Mouse (Mus musculus) hindlimb bud, embryonic 11.5 days (tissue): ENCODE measurements around the gene Dscaml1.
A peak's percentile ranks its signal among the peaks of the same experiment; 100 is the strongest.

ENCODE experiments used
- DNase-seq: peaks from one replicate; pipeline ENCODE4 v3.0.0-alpha.2; 2012; ENCODE audit warnings: low read depth, low spot score; ENCODE audit errors: extremely low spot score

The Dscaml1 gene

DNA sequence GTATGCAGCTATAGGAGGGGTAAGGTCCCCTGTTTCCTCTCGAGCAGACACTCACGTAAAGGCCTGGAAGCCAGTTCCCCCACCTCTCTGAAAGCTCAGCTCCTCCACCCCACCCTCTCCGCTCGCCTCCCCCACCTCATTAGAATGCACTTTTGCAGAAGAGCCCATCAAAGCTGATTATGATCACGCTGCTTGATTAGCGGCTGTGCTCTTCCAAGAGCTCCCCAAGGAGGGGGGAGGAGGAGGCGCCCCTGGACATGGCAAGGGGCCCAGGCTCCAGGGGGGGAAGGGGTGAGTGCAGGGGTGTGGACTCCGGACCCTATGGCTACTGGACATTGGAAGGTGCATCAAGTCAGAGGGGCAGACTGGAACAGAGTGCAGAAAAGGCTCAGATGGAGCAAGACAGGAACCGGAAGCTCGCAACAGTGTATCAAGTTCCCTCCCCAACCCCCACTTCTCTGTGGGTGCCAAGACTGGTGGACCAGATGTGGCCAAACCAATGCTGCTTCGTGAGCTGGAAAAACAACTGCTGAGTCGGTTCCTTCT lies 250.9 kb downstream of the Dscaml1 start:
- DNase-seq = no peak

DNA sequence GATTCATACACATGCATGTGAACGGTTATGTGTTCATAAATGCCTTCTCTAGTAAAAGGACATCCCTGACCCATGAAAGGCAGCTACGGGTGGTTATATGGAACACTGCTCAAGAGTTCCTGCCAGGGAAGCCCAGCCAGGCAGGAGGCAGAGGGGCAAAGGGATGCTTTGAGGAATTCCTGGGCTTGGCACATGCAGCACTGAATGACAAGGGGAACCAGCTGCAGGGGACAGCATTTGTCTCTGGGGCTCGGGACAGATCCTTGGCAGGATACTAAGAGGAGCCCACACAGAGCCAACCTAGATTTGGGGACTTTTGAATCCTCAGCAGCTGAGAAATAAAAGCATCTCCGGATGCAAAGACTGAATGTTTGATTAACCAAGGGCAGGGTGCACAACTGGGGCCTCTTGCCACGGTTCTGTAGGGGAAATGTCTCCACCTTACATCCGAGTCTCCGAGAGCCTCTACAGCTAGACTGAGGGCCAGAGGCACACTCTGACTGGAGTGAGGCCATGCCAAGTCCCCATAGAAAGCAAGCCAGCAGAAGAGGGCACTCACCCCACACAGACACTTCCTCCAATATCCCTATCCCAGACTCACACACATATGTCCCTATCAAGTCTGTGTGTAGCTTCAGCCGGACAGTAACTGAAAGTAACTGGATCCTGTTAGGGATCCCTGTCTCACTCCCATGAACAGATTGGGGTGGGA lies 251.7 kb downstream of the Dscaml1 start:
- no peak for DNase-seq

DNA sequence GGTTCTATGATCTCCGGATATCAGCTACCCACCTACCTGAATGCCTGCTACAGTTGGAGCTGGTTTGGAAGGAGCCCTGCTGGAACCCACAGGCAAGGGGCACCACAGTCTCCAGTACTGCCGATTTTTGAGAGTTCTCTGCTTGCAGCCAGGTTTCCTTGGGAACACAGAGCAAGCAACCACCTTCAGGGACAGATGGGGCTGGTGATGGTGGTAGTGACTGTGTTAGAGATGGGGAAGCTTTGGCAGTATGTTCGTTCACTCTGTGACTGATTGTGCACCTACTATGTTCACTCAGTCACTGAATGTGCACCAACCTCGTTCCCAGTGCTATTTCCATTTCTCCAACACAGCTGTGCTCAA lies 252.2 kb downstream of the Dscaml1 start:
- no peak for DNase-seq

DNA sequence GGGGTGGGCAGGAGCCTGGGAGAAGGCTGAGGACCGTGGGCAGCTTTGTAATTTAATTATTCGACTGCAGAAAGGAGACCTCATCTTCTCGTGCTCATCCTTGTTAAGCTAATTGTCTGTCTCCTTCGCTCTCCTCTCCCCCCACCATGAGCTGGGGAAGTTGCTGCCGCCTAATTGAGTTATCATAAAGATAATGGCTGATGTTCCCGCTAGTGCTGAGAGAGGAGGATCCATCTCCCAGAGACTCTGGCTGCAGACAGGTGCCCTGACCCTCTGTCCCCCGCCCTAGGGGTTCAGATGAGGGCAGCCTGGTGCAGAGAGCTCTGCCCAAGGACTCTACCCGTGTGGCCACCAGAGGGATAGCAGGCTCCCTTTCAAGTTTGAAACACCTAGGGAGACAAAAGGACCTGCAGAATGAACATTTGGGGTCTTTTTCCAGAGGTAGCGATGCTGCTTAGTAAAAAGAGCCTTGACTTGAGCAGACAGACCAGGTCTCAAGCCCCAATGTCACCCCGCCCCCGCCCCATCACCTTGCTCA lies 256.1 kb downstream of the Dscaml1 start:
- no peak for DNase-seq

DNA sequence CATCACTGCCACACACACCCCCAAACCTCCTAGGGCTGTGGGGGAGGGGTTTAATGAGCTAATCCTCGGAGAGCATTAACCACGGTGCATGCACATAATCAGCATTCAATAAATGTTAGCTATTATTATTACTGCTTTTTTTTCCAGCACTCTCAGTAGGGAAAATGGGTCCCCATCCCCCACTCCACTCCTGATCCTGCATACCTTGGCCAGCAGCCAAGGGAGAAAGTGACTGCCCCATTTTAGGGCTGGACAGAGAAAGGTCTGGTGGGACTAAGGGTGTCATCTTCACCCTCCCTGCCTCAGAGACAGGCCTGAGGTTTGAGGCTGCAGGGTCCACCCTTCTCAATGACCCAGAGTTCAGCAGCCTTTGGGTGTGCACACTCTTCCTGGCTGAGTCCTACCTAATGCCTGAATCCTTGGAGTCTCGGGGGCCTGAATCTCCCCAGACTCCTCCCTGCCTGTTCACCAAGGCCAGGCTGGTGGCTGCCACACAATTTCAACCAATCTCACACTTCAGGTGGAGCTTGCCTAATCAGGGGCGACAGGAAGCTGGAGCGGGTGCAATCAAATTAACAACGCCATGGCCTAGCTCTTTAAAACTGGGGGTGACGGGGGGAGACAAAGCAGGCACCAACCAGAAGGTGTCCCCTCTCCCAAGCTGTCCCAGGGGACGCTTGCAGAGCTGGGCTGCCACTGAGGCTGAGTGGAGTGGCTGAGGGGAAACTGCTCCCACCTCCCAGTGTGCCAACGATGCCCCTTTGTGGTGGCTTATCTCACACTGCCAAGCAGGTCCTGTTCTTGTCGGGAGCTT lies 267.2 kb downstream of the Dscaml1 start:
- DNase-seq = no peak

DNA sequence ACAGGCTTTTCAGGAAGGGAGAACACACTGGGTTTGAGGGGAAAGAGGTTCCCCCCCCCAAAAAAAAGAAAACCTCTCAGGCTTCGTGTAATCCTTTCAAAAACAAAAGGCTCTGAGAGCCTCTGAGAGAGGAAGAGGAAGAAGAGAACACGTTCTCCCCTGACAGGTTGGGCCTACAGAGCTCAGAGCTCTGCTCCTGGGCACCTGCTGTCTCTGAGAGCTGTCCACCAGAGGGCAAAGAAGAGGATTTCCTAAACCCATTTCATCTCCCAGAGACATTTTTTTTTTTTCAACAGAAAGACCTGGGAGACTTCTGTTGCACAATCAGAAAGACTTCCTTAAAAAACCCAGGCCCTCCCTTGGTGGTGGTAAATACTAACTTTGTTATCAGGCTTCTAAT lies 267.8 kb downstream of the Dscaml1 start:
- DNase-seq = no peak

DNA sequence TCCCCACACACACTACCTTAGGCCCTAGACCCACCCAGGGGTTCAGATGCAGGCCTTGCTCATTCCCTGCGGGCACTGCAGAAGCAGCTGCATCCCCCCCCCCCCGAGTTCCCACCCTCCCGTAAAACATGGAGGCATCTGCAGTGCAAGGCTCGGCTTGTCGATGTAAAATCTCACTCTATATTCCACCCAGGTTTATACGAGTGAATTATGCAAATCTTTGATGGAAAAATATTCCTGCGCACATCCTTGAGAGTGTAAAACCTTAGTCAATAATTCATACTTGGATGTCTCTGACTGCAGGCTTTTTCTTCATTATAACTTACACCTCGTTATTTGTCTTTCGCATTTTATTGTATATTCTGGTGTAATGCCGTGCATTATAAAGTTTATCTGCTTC lies 272.7 kb downstream of the Dscaml1 start:
- DNase-seq = no peak

DNA sequence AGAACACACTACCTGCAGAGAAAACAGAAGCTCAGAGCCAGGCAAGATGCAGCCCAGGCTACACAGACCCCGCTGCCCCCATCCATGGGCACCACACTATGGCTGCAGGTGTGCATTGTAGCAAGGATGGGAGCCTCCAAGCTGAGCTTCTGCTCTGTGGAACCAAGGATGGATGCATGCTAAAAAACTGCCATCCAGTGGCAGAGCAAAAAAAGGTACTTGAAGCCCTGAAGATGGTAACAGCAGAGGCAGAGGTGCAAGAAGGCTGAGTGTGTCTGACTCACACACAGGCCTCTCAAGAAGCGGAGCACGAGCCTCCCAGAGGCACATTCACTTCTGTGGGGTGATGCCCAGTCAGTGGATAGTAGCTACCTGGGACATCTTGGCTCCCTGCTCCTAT lies 276.8 kb downstream of the Dscaml1 start:
- DNase-seq = no peak

DNA sequence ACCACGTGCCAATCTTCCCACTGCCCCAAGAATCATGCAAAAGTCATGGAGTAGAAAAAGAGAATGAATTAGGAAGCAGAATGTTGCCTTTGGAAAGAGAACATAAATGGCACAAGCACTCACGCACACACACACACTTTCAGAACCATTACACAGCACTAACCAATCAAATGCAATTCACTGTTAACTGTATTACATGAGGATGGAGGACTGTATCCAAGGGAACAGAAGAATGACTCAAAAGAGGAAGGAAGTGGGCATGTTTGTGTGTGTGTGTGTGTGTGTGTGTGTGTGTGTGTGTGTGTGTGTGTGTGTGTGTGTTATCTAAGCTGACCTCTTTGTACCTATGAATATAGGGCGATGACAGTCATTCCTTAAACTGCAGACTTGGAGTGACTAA lies 278.0 kb downstream of the Dscaml1 start:
- DNase-seq = no peak

DNA sequence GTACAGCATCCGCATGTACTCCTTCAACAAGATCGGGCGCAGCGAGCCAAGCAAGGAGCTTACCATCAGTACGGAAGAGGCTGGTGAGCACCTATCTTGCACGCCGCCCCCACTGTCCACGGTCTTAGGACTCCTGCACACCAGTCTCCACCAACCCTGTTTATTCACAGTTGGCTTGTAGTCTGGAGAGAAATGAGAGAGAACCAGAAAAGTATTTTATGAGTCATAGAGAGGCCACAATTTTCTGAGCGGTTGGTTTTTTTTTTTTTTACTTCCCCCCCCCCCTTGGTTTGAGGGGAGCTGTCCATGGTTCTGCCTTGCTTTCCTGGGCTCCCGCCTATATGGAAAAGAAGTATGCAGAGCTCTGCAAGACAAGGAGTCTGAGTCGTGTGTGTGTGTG lies 283.9 kb downstream of the Dscaml1 start:
- no peak for DNase-seq

DNA sequence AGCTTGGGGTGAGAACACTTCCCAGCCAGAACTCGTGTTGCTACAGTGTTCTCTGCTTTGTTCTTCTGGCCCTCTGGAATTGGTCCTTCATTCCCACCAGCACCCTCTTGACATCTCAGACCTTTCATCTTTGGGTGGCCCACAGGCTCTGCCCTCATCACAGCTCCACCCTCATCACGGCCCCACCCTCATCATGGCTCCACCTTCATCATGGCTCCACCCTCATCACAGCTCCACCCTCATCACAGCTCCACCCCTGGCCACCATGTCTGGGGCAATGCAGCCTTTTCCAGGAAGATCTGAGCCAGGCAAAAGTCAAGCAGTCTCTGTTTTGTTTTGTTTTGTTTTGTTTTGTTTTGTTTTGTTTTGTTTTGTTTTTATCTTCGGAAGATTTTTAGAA lies 289.0 kb downstream of the Dscaml1 start:
- DNase-seq = no peak

DNA sequence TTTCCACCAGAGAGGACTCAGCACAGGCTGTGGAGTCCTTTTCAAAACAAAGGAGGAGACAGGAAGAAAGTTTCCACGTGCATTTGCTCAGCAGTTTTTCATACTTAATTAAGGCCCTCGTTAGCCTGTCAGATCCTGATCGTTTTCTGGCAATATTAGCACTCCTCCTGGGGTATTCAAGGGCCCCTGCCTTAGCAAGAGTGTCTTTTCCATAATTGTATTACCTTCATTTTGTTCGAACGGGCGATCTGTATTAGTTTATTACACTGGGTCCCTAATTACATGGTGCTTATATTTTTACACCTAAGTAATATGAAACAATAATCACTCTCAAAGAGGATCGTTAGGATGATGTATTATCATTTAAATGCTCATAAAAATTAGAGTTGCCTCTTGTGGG lies 293.6 kb downstream of the Dscaml1 start:
- DNase-seq = no peak

DNA sequence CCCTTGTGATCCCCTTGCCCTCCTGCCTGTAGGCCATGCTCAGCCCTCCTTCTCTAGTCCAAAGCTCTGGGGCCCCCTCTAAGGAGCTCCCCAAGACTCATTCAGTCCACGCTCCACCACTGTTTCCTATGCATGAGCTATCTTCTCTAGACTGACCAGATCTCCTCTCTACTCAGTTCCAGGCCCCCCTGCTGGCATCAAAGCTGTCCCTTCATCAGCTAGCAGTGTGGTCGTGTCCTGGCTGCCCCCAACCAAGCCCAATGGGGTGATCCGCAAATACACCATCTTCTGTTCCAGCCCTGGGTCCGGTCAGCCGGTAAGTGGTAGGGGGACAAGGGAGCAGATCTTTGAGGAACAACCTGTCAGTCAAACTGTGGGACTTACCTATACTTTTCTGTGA lies 305.4 kb downstream of the Dscaml1 start:
- DNase-seq = no peak

DNA sequence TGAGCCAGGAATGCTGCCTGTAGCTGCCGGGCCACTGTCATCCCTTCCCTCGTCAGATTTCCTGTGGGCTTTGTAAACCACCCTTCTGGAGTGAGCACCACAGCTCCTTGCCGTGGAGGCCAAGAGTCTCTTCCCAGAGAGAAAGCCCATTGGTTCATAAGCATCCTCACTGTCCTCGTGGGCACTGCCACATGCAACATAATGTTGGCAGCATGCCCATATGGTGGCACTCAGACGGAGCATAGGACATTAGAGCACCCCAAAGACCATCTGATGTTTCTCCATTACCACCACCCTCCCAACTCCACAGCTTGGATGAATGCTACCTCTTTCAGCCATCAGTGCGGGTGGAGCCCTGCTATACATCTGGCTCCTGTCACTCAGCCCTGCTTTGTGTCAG lies 306.8 kb downstream of the Dscaml1 start:
- no peak for DNase-seq

DNA sequence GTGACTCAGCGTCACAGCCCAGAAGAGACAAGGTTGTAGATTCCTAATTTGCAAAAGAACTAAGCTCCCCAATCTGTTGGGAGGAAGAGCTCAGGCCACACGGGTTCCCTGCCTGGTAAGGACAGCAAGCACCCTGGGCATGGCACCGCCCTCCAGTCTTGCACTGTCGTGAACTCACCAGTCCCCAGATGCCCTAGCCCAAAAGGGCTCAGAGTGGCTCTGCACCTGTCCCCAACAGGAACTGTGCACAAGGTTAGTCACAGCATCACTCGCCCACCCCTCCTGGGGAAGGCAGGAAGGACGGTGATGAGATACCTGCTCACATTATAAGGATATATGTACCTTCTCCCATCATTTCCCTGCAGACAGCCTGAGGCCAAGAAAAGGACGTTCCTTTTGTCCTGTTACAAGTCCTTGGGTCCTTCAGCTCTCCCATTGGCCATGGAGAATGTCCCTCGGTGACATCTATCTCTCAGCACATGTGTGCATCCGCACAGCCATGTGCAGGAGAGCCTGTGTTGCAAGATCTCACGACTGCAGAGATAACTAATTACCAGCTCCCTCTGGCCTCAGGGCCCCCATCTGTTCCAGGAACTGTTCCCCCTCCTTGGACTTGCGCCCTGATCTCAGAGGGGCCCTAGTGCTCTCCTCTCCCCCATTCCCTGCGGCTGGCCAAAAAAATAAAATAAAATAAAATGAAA lies 312.7 kb downstream of the Dscaml1 start:
- DNase-seq = no peak

DNA sequence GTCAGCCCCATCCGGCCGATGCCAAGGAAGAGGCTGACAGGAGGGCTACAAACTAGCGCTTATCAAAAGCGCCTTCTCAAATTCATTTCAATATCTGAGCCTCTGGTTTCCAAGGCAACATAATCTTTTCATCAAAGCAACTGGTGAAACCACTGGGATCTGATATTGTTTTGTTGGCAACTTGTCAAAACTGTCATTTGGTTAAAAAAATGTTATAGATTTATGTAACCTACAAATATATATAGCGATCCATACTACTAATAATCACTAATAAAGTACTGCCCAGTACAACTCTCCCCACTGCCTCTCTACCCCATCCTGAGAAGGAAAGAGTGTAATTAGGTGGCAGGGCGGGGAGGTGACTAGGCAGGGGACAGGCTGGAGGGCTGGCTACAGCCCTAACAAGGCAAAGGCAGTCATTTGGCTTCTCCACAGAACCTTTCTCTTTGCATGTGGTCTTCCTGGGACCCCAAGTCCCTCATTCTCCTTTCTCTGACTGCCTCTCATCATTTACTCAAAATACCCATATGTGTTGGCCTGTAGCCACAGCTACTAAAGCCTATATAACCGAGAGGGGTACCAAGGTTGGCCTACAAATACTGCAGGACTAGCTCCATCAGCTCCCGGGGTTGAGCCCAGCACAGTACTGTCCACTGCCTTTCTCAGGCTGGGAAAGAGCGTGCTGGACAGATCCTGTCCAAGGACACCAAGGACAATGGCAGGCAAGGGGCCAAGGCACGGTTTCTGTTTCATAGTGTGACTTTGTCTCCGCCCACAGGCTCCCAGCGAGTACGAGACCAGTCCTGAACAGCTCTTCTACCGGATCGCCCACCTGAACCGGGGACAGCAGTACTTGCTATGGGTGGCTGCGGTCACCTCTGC lies 313.5 kb downstream of the Dscaml1 start:
- DNase-seq = no peak

DNA sequence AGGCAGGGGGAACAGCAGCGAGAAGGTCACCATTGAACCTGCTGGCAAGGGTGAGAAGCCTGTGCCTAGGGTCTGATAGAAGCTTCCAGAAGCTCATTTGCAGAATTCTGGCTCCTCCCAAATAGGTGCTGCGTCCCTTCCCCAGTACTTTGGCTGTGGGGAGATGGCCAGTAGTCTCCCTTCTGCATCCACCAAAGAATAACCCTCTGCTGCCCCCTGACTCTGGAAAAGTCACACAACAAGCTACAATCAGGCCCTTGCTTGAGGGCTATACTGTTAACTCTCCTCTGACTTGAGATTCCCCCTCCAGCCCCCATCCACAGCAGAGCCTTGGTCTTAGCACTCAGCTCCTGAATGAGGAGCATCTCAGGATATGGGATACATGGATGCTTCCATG lies 314.2 kb downstream of the Dscaml1 start:
- no peak for DNase-seq

DNA sequence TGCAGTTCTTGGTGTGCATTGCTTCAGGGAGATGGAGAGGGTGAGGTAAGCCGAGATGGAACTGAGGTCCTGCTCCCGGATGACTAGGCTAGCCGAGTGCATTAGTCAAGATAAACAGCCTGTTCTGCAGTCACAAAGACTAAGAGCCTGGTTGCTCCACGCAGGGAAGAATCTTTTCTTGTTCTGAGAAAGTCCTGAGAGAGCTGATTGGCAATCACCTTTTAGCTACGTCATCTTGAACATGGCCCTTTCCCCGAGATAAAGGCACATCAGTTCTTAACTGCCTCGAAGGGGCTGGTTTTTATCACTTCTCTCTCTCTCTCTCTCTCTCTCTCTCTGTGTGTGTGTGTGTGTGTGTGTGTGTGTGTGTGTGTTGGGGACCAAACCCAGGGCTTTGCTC lies 319.0 kb downstream of the Dscaml1 start:
- no peak for DNase-seq

DNA sequence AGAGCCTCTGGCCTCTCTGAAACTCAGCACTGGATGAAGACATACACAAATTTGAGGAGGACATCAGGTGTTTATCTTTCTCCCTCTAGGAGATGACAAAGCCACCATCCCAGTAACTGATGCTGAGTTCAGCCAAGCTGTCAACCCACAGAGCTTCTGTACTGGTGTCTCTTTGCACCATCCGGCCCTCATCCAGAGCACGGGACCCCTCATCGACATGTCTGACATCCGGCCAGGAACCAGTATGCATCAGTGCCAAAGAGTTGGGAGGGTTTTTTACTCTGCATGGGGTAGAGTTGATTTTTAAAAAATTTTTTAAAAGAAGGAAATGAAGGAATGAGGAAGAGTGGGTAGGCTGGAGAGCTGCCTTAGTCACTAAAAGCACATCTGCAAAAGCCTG lies 323.5 kb downstream of the Dscaml1 start:
- DNase-seq = no peak

DNA sequence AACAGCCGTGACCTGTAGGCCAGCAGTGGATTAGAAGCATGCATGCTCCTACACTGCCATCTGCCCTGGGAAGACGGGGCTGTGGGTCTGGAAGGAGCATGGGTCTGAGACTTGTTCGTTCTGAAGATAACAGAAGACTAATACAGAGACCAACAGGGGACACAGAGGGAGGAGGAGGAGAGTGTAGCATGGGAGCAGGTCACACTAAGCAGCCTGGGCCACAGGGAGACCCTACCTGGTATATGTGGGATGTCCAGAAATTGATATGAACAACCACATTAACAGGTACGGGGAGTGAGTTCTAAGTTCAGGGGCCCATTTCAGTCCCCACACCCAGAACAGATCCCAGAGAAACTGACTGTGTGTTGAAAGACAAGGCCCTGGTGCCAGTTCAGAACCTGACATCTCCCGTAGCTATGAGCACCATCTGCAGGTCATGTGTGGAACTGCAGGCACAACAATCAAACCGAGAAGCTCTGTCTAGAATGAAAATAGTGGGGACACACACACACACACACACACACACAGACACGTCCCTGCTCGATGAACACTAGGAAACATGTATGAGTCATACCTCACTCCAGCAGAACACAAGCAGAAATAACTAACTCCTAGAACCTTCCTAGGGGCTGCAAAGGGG lies 328.1 kb downstream of the Dscaml1 start:
- DNase-seq = peak; percentile 37
